Mouse (Mus musculus): ENCODE results near the gene Dusp11. TPM values are rescaled to one million over a fixed set of nuclear protein-coding genes. Genes with fewer than 3 reads are reported as not detected.
"Not testable (repeated sequence)": the region's sequence is repeated elsewhere in the genome, so short reads cannot be mapped to it uniquely, and the experiment has no call there.

Gene Dusp11
- polyA plus RNA-seq, 1 experiment from 2014 or later = 45.0 TPM

DNA sequence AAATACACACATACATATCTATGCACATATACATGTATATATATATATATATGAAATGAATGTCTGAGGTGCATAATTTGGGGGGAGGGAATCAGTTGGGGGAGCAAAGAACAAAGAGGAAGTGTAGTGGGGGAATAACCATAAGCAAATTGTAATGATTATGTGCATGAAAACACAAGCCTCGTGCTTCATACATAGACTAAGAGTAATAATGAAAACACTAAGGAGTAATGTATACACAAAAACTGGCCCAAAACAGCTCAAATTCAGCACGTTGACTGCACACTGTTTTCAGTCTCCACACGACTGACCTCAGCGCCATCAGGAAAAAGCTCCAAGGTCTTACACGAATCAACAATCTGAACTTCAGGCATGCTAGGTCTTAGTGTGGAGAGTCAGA lies 14.8 kb upstream of the Dusp11 start:
- Histone ChIP-seq H3K4me2 (ENCODE audit: low read depth) (no peak overlapping the region), H3K27ac (ENCODE audit: low read depth, low read length) (no peak overlapping the region), H3K9me3 (ENCODE audit: control insufficient read depth, low read length) (no peaks in the 10 kb centered on the region), H3K27me3 (ENCODE audit: control insufficient read depth, insufficient read depth, low read length) (no peaks in the 10 kb centered on the region), H3K4me3 (ENCODE audit: low read depth, low read length) (no peak overlapping the region), H3K36me3 (ENCODE audit: control insufficient read depth, insufficient read depth, low read length) (no peaks in the 10 kb centered on the region), H3K9ac (ENCODE audit: low read length) (no peak overlapping the region), H3K4me1 (ENCODE audit: control insufficient read depth, insufficient read depth, low read length) (no peaks in the 10 kb centered on the region)
- WGBS = 92% methylated on average over 5 of the region's 5 CpGs
- ATAC-seq (ENCODE audit: insufficient read depth, low FRiP score, low TSS enrichment) (no peak), DNase-seq (ENCODE audit: low spot score) (no peak)

DNA sequence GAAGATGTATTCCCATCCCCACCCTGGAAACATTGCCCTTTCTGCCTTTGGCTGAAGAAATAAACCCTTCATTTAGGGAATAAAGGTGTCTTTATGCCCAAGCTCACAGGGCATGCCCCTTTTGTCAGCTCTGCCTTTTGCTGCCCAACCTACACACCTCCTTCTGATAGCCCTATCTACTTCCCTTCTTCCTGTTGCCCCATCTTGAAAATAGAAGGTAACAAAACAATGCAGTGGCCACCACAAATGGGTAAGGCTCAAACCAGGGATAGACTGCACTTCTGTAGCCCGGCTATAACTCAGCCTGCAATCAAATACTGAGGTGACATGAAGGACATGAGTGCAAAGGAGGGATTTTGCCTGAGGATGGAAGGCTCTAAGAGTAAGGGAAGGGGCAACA lies 14.3 kb upstream of the Dusp11 start:
- Histone ChIP-seq H3K27ac (ENCODE audit: low read depth, low read length) (no peak overlapping the region), H3K36me3 (ENCODE audit: control insufficient read depth, insufficient read depth, low read length) (no peaks in the 10 kb centered on the region), H3K9me3 (ENCODE audit: control insufficient read depth, low read length) (no peaks in the 10 kb centered on the region), H3K27me3 (ENCODE audit: control insufficient read depth, insufficient read depth, low read length) (no peaks in the 10 kb centered on the region), H3K4me2 (ENCODE audit: low read depth) (no peak overlapping the region), H3K4me3 (ENCODE audit: low read depth, low read length) (no peak overlapping the region), H3K9ac (ENCODE audit: low read length) (no peak overlapping the region), H3K4me1 (ENCODE audit: control insufficient read depth, insufficient read depth, low read length) (no peaks in the 10 kb centered on the region)
- ATAC-seq (ENCODE audit: insufficient read depth, low FRiP score, low TSS enrichment) (no peak), DNase-seq (ENCODE audit: low spot score) (no peak)
- 92% methylated on average over 1 of the region's 1 CpGs for WGBS

DNA sequence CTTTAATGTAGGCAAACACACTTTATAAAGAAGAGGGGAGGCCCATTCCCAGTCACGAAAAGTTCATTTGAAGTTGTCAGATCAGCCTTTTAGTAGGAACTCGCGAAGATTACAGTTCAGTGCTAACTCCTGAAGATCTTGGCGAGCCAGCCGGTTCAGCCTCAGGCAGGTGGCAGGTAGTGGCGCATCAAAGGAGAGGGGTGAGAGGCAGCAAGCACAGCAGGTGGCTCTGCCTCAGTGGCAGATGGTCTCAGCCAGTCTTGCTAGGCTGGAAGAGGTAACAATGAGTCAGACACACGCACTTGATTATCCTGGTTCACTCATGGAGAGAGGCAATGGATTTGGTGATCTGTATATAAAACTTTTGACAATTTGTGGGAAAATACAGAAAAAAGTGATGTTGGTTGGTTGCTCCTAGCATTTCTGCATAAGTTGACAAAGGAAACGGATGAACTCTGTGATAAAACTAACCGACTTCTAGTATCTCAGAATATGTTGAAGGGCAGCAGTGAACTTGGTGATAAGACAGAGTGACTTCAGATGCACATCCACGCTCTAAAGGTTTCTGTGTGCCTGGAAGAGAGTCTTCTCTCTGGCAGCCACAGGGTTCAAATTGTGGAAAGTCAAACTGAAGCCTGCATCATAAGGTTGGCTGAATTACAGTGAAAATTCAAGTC lies 13.6 kb upstream of the Dusp11 start:
- H3K36me3 ChIP-seq (ENCODE audit: control insufficient read depth, insufficient read depth, low read length) = no peaks in the 10 kb centered on the region
- H3K4me1 ChIP-seq (ENCODE audit: control insufficient read depth, insufficient read depth, low read length) = no peaks in the 10 kb centered on the region
- no peak overlapping the region for H3K4me3 ChIP-seq (ENCODE audit: low read depth, low read length)
- no peak overlapping the region for H3K9ac ChIP-seq (ENCODE audit: low read length)
- DNase-seq (ENCODE audit: low spot score) (no peak), ATAC-seq (ENCODE audit: insufficient read depth, low FRiP score, low TSS enrichment) (no peak)
- no peaks in the 10 kb centered on the region for H3K27me3 ChIP-seq (ENCODE audit: control insufficient read depth, insufficient read depth, low read length)
- H3K27ac ChIP-seq (ENCODE audit: low read depth, low read length) = no peak overlapping the region
- no peaks in the 10 kb centered on the region for H3K9me3 ChIP-seq (ENCODE audit: control insufficient read depth, low read length)
- no peak overlapping the region for H3K4me2 ChIP-seq (ENCODE audit: low read depth)
- 60% methylated on average over 10 of the region's 10 CpGs for WGBS

DNA sequence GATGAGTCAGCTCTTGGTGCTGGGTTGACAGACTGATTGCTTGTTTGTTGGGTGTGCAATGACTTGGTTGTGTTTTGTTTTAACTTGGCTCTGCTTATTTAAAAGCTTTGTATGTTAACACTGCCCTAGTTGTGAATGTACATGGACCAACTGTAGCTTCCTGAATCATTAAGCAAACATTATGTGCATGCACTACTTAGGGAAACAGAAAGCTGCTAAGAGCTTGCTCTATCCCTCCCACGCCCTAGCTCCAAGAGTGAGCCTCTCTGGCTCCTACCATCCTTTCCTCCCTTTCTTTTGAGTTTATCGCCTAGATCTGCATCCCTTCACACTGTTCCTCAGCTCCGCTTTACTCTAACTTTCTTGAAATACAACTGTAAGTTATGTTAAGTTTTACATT lies 11.9 kb upstream of the Dusp11 start:
- Histone ChIP-seq H3K27me3 (ENCODE audit: control insufficient read depth, insufficient read depth, low read length) (no peaks in the 10 kb centered on the region), H3K4me3 (ENCODE audit: low read depth, low read length) (no peak overlapping the region), H3K9ac (ENCODE audit: low read length) (no peak overlapping the region), H3K9me3 (ENCODE audit: control insufficient read depth, low read length) (no peaks in the 10 kb centered on the region), H3K4me2 (ENCODE audit: low read depth) (no peak overlapping the region), H3K27ac (ENCODE audit: low read depth, low read length) (no peak overlapping the region), H3K4me1 (ENCODE audit: control insufficient read depth, insufficient read depth, low read length) (no peaks in the 10 kb centered on the region), H3K36me3 (ENCODE audit: control insufficient read depth, insufficient read depth, low read length) (no peaks in the 10 kb centered on the region)
- no peak for ATAC-seq (ENCODE audit: insufficient read depth, low FRiP score, low TSS enrichment)
- DNase-seq (ENCODE audit: low spot score) = no peak
- WGBS = 90% methylated on average over 3 of the region's 3 CpGs

DNA sequence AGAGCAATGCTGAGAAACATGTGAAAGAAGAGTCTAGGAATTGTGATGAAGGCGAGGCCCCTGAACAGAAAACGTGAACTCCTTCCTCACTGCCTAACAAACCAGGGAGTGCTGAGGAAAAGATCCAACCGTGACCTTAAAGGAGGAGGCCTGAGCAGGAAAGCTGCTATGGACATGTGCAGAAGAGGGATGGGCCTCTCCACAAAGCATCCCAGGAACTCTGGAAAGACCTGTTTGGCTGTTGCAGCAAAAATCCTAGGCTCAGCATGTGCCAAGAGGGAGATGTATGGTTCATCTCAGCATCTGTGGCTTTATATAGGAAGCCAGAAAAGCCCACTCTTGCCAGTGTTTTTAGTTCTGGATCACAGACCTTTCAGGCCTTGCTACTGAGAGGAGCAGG lies 11.2 kb upstream of the Dusp11 start:
- no peaks in the 10 kb centered on the region for H3K27me3 ChIP-seq (ENCODE audit: control insufficient read depth, insufficient read depth, low read length)
- H3K4me3 ChIP-seq (ENCODE audit: low read depth, low read length) = no peak overlapping the region
- no peaks in the 10 kb centered on the region for H3K4me1 ChIP-seq (ENCODE audit: control insufficient read depth, insufficient read depth, low read length)
- H3K27ac ChIP-seq (ENCODE audit: low read depth, low read length) = no peak overlapping the region
- ATAC-seq (ENCODE audit: insufficient read depth, low FRiP score, low TSS enrichment) (no peak), DNase-seq (ENCODE audit: low spot score) (no peak)
- 75% methylated on average over 3 of the region's 3 CpGs for WGBS
- no peak overlapping the region for H3K9ac ChIP-seq (ENCODE audit: low read length)
- H3K4me2 ChIP-seq (ENCODE audit: low read depth) = no peak overlapping the region
- H3K36me3 ChIP-seq (ENCODE audit: control insufficient read depth, insufficient read depth, low read length) = no peaks in the 10 kb centered on the region
- H3K9me3 ChIP-seq (ENCODE audit: control insufficient read depth, low read length) = no peaks in the 10 kb centered on the region

DNA sequence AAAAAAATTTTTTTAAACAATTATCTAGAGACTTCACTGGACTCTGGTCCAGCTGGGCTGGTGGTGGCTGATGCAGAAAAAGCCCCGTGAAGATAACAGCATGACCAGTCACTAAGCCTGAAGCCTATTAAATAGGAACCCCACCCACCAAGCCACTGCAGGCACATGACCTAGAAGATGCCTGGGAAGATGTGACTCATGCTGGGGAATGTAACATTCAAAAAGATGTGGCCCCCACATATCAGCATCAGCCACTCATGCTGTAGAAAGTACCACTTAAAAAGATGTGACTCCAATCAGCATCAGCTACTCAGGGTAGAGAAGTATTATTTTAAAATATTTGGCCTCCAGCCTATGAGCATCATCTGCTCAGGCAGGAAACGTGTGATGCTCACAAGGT lies 8.4 kb upstream of the Dusp11 start:
- H3K27me3 ChIP-seq (ENCODE audit: control insufficient read depth, insufficient read depth, low read length) = no peaks in the 10 kb centered on the region
- no peak overlapping the region for H3K4me3 ChIP-seq (ENCODE audit: low read depth, low read length)
- no peaks in the 10 kb centered on the region for H3K4me1 ChIP-seq (ENCODE audit: control insufficient read depth, insufficient read depth, low read length)
- H3K4me2 ChIP-seq (ENCODE audit: low read depth) = no peak overlapping the region
- 79% methylated on average over 2 of the region's 2 CpGs for WGBS
- no peak overlapping the region for H3K27ac ChIP-seq (ENCODE audit: low read depth, low read length)
- no peaks in the 10 kb centered on the region for H3K9me3 ChIP-seq (ENCODE audit: control insufficient read depth, low read length)
- no peak for ATAC-seq (ENCODE audit: insufficient read depth, low FRiP score, low TSS enrichment)
- no peak overlapping the region for H3K9ac ChIP-seq (ENCODE audit: low read length)
- no peaks in the 10 kb centered on the region for H3K36me3 ChIP-seq (ENCODE audit: control insufficient read depth, insufficient read depth, low read length)
- DNase-seq (ENCODE audit: low spot score) = no peak

DNA sequence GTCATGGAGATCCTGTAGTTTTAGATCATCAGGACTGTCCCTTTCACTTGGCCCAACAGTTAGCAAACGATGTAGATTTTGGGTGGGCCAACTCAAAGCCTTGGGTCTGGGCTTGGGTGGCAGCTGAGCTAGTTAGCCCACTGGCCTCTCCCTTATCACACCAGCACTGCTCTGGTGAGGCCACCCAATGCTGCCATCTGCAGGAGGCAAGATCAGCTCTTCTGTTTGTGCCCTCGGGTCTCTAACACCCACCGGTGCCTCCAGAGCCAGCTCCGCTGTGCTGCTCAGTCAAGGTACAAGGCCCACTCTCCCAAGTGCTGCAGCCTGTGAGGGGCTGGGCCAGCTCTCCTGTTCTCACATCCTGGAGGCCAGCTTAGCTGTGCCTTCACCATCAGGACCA lies 5.2 kb upstream of the Dusp11 start:
- Histone ChIP-seq H3K4me1 (ENCODE audit: control insufficient read depth, insufficient read depth, low read length) (no peaks in the 10 kb centered on the region), H3K27ac (ENCODE audit: low read depth, low read length) (no peak overlapping the region), H3K36me3 (ENCODE audit: control insufficient read depth, insufficient read depth, low read length) (no peaks in the 10 kb centered on the region), H3K27me3 (ENCODE audit: control insufficient read depth, insufficient read depth, low read length) (no peaks in the 10 kb centered on the region), H3K4me3 (ENCODE audit: low read depth, low read length) (no peak overlapping the region), H3K4me2 (ENCODE audit: low read depth) (no peak overlapping the region), H3K9ac (ENCODE audit: low read length) (no peak overlapping the region), H3K9me3 (ENCODE audit: control insufficient read depth, low read length) (no peaks in the 10 kb centered on the region)
- ATAC-seq (ENCODE audit: insufficient read depth, low FRiP score, low TSS enrichment) (no peak), DNase-seq (ENCODE audit: low spot score) (no peak)
- 82% methylated on average over 4 of the region's 4 CpGs for WGBS

DNA sequence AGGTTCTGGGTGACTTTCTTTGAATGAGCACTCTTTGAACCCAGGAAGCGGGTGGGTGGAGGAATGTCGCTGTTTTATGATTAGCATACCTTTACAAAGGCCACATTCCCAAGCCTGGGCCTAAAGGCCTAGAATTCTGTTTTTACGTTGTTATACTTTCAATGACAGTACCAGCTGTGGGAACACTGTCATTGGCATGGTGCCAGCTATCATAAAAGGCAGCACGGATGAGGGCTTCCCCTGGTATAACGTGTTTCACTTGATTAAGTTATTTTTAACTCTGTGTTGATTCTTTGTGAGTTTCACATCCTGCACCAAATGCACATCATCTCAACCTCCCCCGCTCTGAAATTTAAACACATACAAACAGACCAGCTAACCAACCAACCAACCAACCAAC lies 4.6 kb upstream of the Dusp11 start:
- not testable (repeated sequence) for DNase-seq (ENCODE audit: low spot score); ATAC-seq (ENCODE audit: insufficient read depth, low FRiP score, low TSS enrichment); H3K27ac ChIP-seq (ENCODE audit: low read depth, low read length); H3K4me2 ChIP-seq (ENCODE audit: low read depth); H3K27me3 ChIP-seq (ENCODE audit: control insufficient read depth, insufficient read depth, low read length); H3K9me3 ChIP-seq (ENCODE audit: control insufficient read depth, low read length); H3K4me1 ChIP-seq (ENCODE audit: control insufficient read depth, insufficient read depth, low read length); H3K4me3 ChIP-seq (ENCODE audit: low read depth, low read length); H3K36me3 ChIP-seq (ENCODE audit: control insufficient read depth, insufficient read depth, low read length); H3K9ac ChIP-seq (ENCODE audit: low read length)
- 41% methylated on average over 4 of the region's 6 CpGs for WGBS

DNA sequence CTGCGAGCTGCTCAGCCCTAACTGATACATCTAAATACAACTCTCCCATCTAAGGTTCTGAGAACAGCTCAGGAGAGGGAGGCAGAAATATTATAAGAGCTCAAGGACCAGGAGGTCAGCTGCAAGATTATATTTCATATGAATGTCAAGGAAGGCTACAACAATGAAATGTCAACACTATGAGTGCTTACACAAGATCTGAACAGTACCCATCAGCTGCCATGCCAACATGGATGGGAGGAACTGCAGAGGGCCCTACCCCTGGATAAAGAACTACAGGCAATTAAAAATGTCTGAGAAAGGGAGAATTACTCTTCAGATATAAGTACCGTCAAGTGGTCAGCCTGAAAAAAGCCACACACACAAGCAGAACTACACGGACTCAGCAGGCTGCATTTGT lies 3.9 kb downstream of the Dusp11 start:
- no peaks in the 10 kb centered on the region for H3K9me3 ChIP-seq (ENCODE audit: control insufficient read depth, low read length)
- H3K4me1 ChIP-seq (ENCODE audit: control insufficient read depth, insufficient read depth, low read length) = peaks cover 3% of the 10 kb centered on the region; the same call in 1 of the 2 replicates
- DNase-seq (ENCODE audit: low spot score) (no peak), ATAC-seq (ENCODE audit: insufficient read depth, low FRiP score, low TSS enrichment) (no peak)
- H3K4me2 ChIP-seq (ENCODE audit: low read depth) = no peak overlapping the region
- no peak overlapping the region for H3K9ac ChIP-seq (ENCODE audit: low read length)
- no peak overlapping the region for H3K4me3 ChIP-seq (ENCODE audit: low read depth, low read length)
- H3K27ac ChIP-seq (ENCODE audit: low read depth, low read length) = no peak overlapping the region
- peaks cover 8% of the 10 kb centered on the region for H3K36me3 ChIP-seq (ENCODE audit: control insufficient read depth, insufficient read depth, low read length)
- no peaks in the 10 kb centered on the region for H3K27me3 ChIP-seq (ENCODE audit: control insufficient read depth, insufficient read depth, low read length)
- WGBS = 90% methylated on average over 3 of the region's 3 CpGs
